ENCODE assay signal across 1 mouse cellular context in the genomic region with DNA sequence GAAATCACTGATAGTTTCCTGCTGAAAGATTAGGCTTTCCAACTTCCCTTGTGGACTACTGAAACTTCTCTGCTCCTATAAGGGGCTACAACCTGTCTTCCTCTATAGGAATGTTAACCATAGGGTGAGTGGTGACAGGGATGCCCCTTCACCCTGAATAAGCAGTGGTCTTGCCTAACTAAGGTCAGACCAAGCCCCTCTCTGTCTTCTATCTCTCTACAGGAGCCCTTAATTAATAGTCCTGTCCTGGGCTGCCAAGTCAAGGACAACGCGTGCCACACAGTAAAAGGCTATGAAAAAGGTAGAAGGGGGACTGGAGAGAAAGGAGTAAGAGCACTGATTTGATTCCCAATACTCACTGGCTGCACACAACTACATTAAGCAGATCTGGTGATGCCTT.
TF ChIP-seq lines count a peak whose summit lies in the region.

No protein-coding gene starts in this region.

TF ChIP-seq in CH12.LX, 34 proteins besides CTCF, POLR2A, EP300 and RAD21:
- TF ChIP-seq HCFC1 (IDR thresholded peaks at IDR 0.05; ENCODE audit: low read depth, low read length) (no peak), SMC3 (IDR thresholded peaks at IDR 0.05; ENCODE audit: low read depth, low read length) (no peak), ZMIZ1 (IDR thresholded peaks at IDR 0.05; ENCODE audit: low read depth, low read length) (no peak), UBTF (IDR thresholded peaks at IDR 0.05; ENCODE audit: low read depth, low read length) (no peak), SIN3A (IDR thresholded peaks at IDR 0.05; ENCODE audit: low read length) (no peak), ELF1 (IDR thresholded peaks at IDR 0.05; ENCODE audit: low read depth, low read length) (no peak), MAZ (IDR thresholded peaks at IDR 0.05; ENCODE audit: low read depth, low read length) (no peak), MEF2A (IDR thresholded peaks at IDR 0.05; ENCODE audit: borderline replicate concordance, low read depth, low read length) (no peak), TCF12 (IDR thresholded peaks at IDR 0.05; ENCODE audit: low read depth, low read length) (no peak), E2F4 (IDR thresholded peaks at IDR 0.05; ENCODE audit: insufficient replicate concordance, low read depth, low read length) (no peak), JUND (conservative IDR thresholded peaks at IDR 0.05; ENCODE audit: low read depth, low read length) (no peak), TBP (conservative IDR thresholded peaks at IDR 0.05; ENCODE audit: low read depth, low read length) (no peak)
